Mouse (Mus musculus): ENCODE data around the gene Irf3. TPM values are rescaled to one million over a fixed set of nuclear protein-coding genes. Genes with fewer than 3 reads are reported as not detected.
A peak's percentile ranks its signal among the peaks of the same experiment; 100 is the strongest.

Irf3 gene
- polyA plus RNA-seq, 1 experiment from 2014 or later = 90.4 TPM

DNA sequence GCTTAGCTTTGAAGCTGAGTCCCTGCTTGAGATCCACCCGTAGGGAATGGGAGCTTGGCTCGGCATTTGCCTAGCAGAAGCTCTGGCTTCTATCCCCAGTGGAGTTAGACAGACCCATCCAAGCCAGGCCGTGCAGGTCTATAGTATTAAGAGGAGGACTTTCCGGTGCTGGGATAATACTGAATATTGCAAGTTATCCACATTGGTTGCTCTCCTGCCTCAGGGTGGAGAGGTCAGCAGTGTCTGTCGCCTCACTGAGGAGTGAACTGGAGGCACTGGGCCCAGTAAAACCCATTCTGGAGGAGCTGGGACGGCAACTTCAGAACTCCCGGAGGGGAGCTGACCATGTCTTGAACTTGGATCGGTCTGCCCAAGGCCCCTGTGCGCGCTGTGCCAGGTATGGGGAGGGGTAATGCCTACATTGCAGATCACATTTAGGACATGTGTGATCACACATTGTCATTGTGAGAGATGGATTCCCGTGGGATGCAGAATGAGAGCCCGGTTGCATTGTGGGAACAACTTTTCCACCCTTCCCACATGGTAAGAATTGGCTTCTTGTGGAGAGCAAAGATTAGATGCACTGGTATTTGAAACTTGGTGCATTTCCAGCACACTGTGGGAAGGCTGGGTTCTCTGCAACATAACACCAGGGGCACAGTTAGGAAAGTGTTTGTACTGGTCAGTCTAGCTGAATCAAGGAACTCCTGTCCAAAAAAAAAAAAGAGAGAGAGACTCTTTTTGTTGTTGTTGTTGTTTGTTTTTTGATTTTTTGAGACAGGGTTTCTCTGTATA is 43.2 kb upstream of the Irf3 start:
- Histone ChIP-seq H3K4me3 (ENCODE audit: low read depth, low read length) (no peak overlapping the region), H3K36me3 (ENCODE audit: insufficient read depth, low read length) (no peaks in the 10 kb centered on the region), H3K9ac (replicated peaks; ENCODE audit: low read depth) (no peak overlapping the region), H3K9me3 (ENCODE audit: low read length) (no peaks in the 10 kb centered on the region), H3K27ac (ENCODE audit: low read length) (no peak overlapping the region), H3K27me3 (replicated peaks; ENCODE audit: insufficient read depth, low read length) (0 out of 2 replicates have a peak, but pooled peaks cover 4% of the 10 kb centered on the region), H3K4me2 (replicated peaks; ENCODE audit: low read depth, low read length) (no peak overlapping the region), H3K4me1 (ENCODE audit: insufficient read depth, low read depth, low read length) (no peaks in the 10 kb centered on the region; the same call in 1 of the 2 replicates)
- DNase-seq (ENCODE audit: low spot score) (no peak), ATAC-seq (no peak)
- TF ChIP-seq EP300 (IDR thresholded peaks at IDR 0.05) = no peak
- no peak for TF ChIP-seq CTCF (IDR thresholded peaks at IDR 0.05)
- WGBS = 79% methylated on average over 12 of the region's 12 CpGs

DNA sequence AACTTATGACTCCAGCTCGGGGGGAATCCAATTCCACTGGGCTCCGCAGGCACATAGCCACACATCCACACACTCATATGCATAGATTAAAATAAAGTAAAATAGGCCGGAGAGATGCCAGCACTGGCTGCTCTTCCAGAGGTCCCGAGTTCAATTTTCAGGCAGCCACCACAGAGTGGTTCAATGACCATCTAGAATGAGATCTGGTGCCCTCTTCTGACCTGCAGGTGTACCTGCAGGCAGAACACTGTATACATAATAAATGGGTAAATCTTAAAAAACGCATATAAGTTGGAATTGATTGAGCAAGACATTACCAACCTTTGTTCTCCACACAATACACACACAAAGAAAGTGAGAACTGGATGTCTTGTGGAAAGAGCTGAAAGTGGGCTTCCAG is 41.8 kb upstream of the Irf3 start:
- 42% methylated on average over 5 of the region's 5 CpGs for WGBS
- Histone ChIP-seq H3K9me3 (ENCODE audit: low read length) (no peaks in the 10 kb centered on the region), H3K4me3 (ENCODE audit: low read depth, low read length) (no peak overlapping the region), H3K4me1 (ENCODE audit: insufficient read depth, low read depth, low read length) (no peaks in the 10 kb centered on the region; the same call in 1 of the 2 replicates), H3K36me3 (ENCODE audit: insufficient read depth, low read length) (no peaks in the 10 kb centered on the region), H3K9ac (replicated peaks; ENCODE audit: low read depth) (no peak overlapping the region), H3K27me3 (replicated peaks; ENCODE audit: insufficient read depth, low read length) (0 out of 2 replicates have a peak, but pooled peaks cover 4% of the 10 kb centered on the region), H3K4me2 (replicated peaks; ENCODE audit: low read depth, low read length) (no peak overlapping the region), H3K27ac (ENCODE audit: low read length) (no peak overlapping the region)
- TF ChIP-seq EP300 (IDR thresholded peaks at IDR 0.05) = no peak
- TF ChIP-seq CTCF (IDR thresholded peaks at IDR 0.05) = peak; percentile 67
- peak; percentile 55 for DNase-seq (ENCODE audit: low spot score)
- no peak for ATAC-seq

DNA sequence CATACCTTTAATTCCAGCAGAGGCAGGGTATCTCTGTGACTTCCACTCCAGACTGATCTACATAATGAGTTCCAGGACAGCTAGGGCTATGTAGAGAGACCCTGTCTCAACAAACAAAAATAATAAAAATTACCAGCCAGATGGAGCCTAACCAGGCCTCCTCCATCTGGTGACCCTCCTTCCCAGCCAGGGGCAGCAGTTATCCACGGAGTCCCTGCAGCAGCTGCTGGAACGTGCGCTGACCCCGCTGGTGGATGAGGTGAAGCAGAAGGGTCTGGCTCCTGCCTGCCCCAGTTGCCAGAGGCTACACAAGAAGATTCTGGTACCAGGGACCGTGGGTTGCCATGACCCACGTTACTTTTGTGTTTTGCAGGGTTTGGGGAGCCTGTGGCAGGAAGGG is 41.2 kb upstream of the Irf3 start:
- no peak overlapping the region for H3K9ac ChIP-seq (replicated peaks; ENCODE audit: low read depth)
- 0 out of 2 replicates have a peak, but pooled peaks cover 4% of the 10 kb centered on the region for H3K27me3 ChIP-seq (replicated peaks; ENCODE audit: insufficient read depth, low read length)
- DNase-seq (ENCODE audit: low spot score) (no peak), ATAC-seq (no peak)
- no peaks in the 10 kb centered on the region; the same call in 1 of the 2 replicates for H3K4me1 ChIP-seq (ENCODE audit: insufficient read depth, low read depth, low read length)
- 66% methylated on average over 6 of the region's 6 CpGs for WGBS
- no peak overlapping the region for H3K27ac ChIP-seq (ENCODE audit: low read length)
- no peak overlapping the region for H3K4me3 ChIP-seq (ENCODE audit: low read depth, low read length)
- no peak overlapping the region for H3K4me2 ChIP-seq (replicated peaks; ENCODE audit: low read depth, low read length)
- H3K36me3 ChIP-seq (ENCODE audit: insufficient read depth, low read length) = no peaks in the 10 kb centered on the region
- TF ChIP-seq EP300 (IDR thresholded peaks at IDR 0.05) (no peak), CTCF (IDR thresholded peaks at IDR 0.05) (no peak)
- H3K9me3 ChIP-seq (ENCODE audit: low read length) = no peaks in the 10 kb centered on the region

DNA sequence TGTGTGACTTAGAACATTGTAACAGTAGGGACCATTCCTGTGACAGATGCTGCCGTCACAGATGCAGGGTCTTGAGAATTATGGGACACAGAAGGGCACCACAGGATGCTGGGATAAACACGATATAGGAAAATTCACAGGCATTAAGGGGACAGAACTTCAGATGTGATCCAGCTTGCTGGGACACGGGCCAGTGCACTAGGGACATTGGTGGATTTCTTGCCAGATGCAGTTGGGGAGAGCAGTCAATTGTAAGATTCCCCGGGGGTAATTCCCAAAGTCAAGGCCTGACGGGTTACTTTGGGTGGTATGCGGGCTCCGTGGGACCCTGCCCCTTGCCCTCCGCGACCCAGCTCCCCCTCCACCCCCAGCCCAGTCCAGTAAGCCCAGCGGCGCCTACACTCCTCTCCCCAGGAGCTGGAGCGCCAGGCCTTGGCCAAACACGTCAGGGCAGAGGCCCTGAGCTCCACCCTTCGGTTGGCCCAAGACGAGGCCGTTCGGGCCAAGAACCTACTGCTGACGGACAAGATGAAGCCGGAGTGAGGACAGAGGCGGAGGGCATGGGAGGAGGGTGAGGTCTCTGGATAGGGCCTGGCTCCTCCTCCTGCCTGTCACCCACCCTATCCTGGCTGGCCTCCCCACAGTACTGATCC is 40.1 kb upstream of the Irf3 start:
- Histone ChIP-seq H3K9me3 (ENCODE audit: low read length) (no peaks in the 10 kb centered on the region), H3K27ac (ENCODE audit: low read length) (peak overlapping the region; percentile 43), H3K4me3 (ENCODE audit: low read depth, low read length) (no peak overlapping the region), H3K36me3 (ENCODE audit: insufficient read depth, low read length) (no peaks in the 10 kb centered on the region), H3K4me2 (replicated peaks; ENCODE audit: low read depth, low read length) (no peak overlapping the region), H3K27me3 (replicated peaks; ENCODE audit: insufficient read depth, low read length) (no peaks in the 10 kb centered on the region), H3K4me1 (ENCODE audit: insufficient read depth, low read depth, low read length) (no peaks in the 10 kb centered on the region; the same call in 1 of the 2 replicates), H3K9ac (replicated peaks; ENCODE audit: low read depth) (no peak overlapping the region)
- DNase-seq (ENCODE audit: low spot score) (peak; percentile 64), ATAC-seq (peak; percentile 51)
- no peak for TF ChIP-seq CTCF (IDR thresholded peaks at IDR 0.05)
- no peak for TF ChIP-seq EP300 (IDR thresholded peaks at IDR 0.05)
- 63% methylated on average over 20 of the region's 20 CpGs for WGBS

DNA sequence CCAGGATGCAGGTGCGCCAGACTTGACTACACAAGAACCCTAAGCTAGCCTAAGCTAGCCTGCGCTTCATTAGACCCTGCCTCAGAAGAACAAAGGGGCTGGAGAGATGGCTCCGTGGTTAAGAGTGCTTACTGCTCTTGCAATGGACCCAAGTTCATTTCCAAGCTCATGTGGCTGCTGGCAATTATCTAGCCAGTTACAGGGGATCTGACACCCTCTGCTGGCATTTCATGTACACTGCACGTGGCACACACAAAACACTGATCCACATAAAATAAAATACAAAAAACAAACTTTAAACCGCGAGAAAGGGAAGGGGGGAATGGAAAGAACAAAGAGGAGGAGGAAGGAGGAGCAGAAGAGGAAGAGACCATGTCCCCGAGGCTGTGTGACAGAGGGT is 39.2 kb upstream of the Irf3 start:
- no peak overlapping the region for H3K4me3 ChIP-seq (ENCODE audit: low read depth, low read length)
- H3K9me3 ChIP-seq (ENCODE audit: low read length) = no peaks in the 10 kb centered on the region
- DNase-seq (ENCODE audit: low spot score) (peak; percentile 81), ATAC-seq (peak; percentile 23)
- TF ChIP-seq CTCF (IDR thresholded peaks at IDR 0.05) = peak; percentile 86
- TF ChIP-seq EP300 (IDR thresholded peaks at IDR 0.05) = no peak
- WGBS = 45% methylated on average over 7 of the region's 7 CpGs
- H3K27ac ChIP-seq (ENCODE audit: low read length) = no peak overlapping the region
- no peaks in the 10 kb centered on the region for H3K4me1 ChIP-seq (ENCODE audit: insufficient read depth, low read depth, low read length)
- H3K27me3 ChIP-seq (replicated peaks; ENCODE audit: insufficient read depth, low read length) = no peaks in the 10 kb centered on the region
- no peaks in the 10 kb centered on the region for H3K36me3 ChIP-seq (ENCODE audit: insufficient read depth, low read length)
- no peak overlapping the region for H3K4me2 ChIP-seq (replicated peaks; ENCODE audit: low read depth, low read length)
- no peak overlapping the region for H3K9ac ChIP-seq (replicated peaks; ENCODE audit: low read depth)

DNA sequence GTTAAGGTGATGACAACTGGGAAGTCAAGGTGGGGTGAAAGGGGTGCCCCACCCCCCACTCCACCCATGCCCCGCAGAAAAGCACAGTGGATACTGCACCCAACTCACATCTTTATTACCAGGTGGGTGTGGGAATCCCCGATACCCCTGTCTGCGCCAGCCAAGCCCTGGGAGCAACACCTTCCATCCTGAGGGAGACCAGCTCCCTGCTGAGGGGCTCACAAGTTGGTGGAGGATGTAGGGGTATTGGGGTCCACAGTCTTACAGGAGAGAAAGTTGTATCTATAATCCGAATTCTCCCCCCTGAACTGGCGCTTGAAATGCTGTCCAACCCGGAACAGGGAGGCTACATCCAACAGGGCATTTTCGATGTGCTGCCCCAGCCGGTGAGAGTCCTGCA is 38.2 kb upstream of the Irf3 start:
- TF ChIP-seq CTCF (IDR thresholded peaks at IDR 0.05) = no peak
- TF ChIP-seq EP300 (IDR thresholded peaks at IDR 0.05) = no peak
- WGBS = 70% methylated on average over 8 of the region's 8 CpGs
- Histone ChIP-seq H3K4me1 (ENCODE audit: insufficient read depth, low read depth, low read length) (no peaks in the 10 kb centered on the region), H3K27me3 (replicated peaks; ENCODE audit: insufficient read depth, low read length) (no peaks in the 10 kb centered on the region), H3K9ac (replicated peaks; ENCODE audit: low read depth) (no peak overlapping the region), H3K36me3 (ENCODE audit: insufficient read depth, low read length) (no peaks in the 10 kb centered on the region), H3K4me2 (replicated peaks; ENCODE audit: low read depth, low read length) (no peak overlapping the region), H3K9me3 (ENCODE audit: low read length) (no peaks in the 10 kb centered on the region), H3K27ac (ENCODE audit: low read length) (no peak overlapping the region), H3K4me3 (ENCODE audit: low read depth, low read length) (no peak overlapping the region)
- ATAC-seq (no peak), DNase-seq (ENCODE audit: low spot score) (no peak)

All from lung, postnatal 0 days (tissue).